Mouse (Mus musculus): ENCODE measurements around the gene Olfr382. TPM values are rescaled to one million over a fixed set of nuclear protein-coding genes. Genes with fewer than 3 reads are reported as not detected.
"Not testable (repeated sequence)": the region's sequence is repeated elsewhere in the genome, so short reads cannot be mapped to it uniquely, and the experiment has no call there.

Olfr382 gene
- polyA plus RNA-seq (2016; fragmentation: Nextera tagmentation; extraction: Ambion mirVana): not detected in 2 replicates

GRCm38 (mm10) chr11:73517097-73517496 is at the start of gene Olfr382:
Olfr382 (minus strand) TSS chr11:73517197.
- H3K4me2 ChIP-seq (replicated peaks): no peak within 1 kb of the TSS
- H3K4me3 ChIP-seq: no peak within 1 kb of the TSS
- no peaks in the 10 kb centered on the region for H3K27me3 ChIP-seq
- H3K27ac ChIP-seq: no peak within 1 kb of the TSS
- no peak for ATAC-seq (ENCODE audit: insufficient number of reproducible peaks, insufficient read depth, low FRiP score, low TSS enrichment)
- H3K36me3 ChIP-seq: no peaks in the 10 kb centered on the region
- no peak within 1 kb of the TSS for H3K9ac ChIP-seq
- H3K4me1 ChIP-seq: no peaks in the 10 kb centered on the region
- H3K9me3 ChIP-seq: no peaks in the 10 kb centered on the region

GRCm38 (mm10) chr11:73528971-73529370 is 12.0 kb upstream of the Olfr382 start:
- H3K27ac ChIP-seq; H3K9ac ChIP-seq; H3K9me3 ChIP-seq; H3K4me2 ChIP-seq (replicated peaks); H3K36me3 ChIP-seq; ATAC-seq (ENCODE audit: insufficient number of reproducible peaks, insufficient read depth, low FRiP score, low TSS enrichment); H3K27me3 ChIP-seq; H3K4me3 ChIP-seq; H3K4me1 ChIP-seq: not testable (repeated sequence)
- 84% methylated on average over 1 of the region's 1 CpGs for WGBS

DNA sequence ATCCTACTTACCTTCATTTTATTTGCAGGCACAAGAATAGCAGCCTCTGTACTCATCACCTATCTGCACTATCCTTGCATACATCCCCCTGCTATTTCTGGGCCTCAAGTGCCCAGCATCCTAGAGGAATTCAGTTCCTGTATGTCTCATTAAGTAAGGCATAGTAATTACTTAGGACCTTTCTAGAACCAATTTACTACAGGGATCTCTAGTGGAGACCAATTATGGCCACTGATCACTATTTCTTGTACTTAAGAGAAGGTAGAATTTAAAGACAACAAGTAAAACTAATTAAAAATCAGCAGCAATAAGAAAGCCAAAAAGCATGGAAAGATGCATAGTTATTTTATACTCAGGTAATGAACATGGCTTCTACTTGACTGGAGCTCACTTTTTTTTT is 25.5 kb downstream of the Olfr382 start, which contains the start of gene Olfr381:
Gene Olfr381, minus strand, starts transcription at position 101 of the 400 bp plus-strand sequence.
- Histone ChIP-seq H3K9ac (no peak within 1 kb of the TSS), H3K4me1 (no peaks in the 10 kb centered on the region), H3K36me3 (no peaks in the 10 kb centered on the region), H3K27me3 (no peaks in the 10 kb centered on the region), H3K9me3 (no peaks in the 10 kb centered on the region), H3K4me2 (replicated peaks) (no peak within 1 kb of the TSS), H3K4me3 (no peak within 1 kb of the TSS), H3K27ac (no peak within 1 kb of the TSS)
- ATAC-seq (ENCODE audit: insufficient number of reproducible peaks, insufficient read depth, low FRiP score, low TSS enrichment): no peak

Other genes with a start within 250 kb of the Olfr382 start
- gene Trpv3, start 249.8 kb downstream of the Olfr382 start, polyA plus RNA-seq (2016; fragmentation: Nextera tagmentation; extraction: Ambion mirVana): 0.08 and 0.12 TPM in 2 replicates
- 0.37 and 0.60 TPM in 2 replicates for gene Aspa, start 187.6 kb downstream of the Olfr382 start, polyA plus RNA-seq (2016; fragmentation: Nextera tagmentation; extraction: Ambion mirVana)
- gene Gm49340, start 187.5 kb downstream of the Olfr382 start, polyA plus RNA-seq (2016; fragmentation: Nextera tagmentation; extraction: Ambion mirVana): not detected in 2 replicates
- gene Spata22, start 187.5 kb downstream of the Olfr382 start, polyA plus RNA-seq (2016; fragmentation: Nextera tagmentation; extraction: Ambion mirVana): not detected in 2 replicates
- not detected in 2 replicates for gene Olfr20, start 166.4 kb downstream of the Olfr382 start, polyA plus RNA-seq (2016; fragmentation: Nextera tagmentation; extraction: Ambion mirVana)
- gene Olfr376, start 146.0 kb downstream of the Olfr382 start, polyA plus RNA-seq (2016; fragmentation: Nextera tagmentation; extraction: Ambion mirVana): not detected in 2 replicates
- gene Olfr1, start 117.6 kb downstream of the Olfr382 start, polyA plus RNA-seq (2016; fragmentation: Nextera tagmentation; extraction: Ambion mirVana): not detected in 2 replicates
- gene Olfr378, start 88.7 kb downstream of the Olfr382 start, polyA plus RNA-seq (2016; fragmentation: Nextera tagmentation; extraction: Ambion mirVana): not detected in 2 replicates
- gene Olfr380, start 59.7 kb downstream of the Olfr382 start, polyA plus RNA-seq (2016; fragmentation: Nextera tagmentation; extraction: Ambion mirVana): not detected in 2 replicates
- not detected in 2 replicates for gene Olfr381, start 25.6 kb downstream of the Olfr382 start, polyA plus RNA-seq (2016; fragmentation: Nextera tagmentation; extraction: Ambion mirVana)
- not detected in 2 replicates for gene Olfr385, start 75.8 kb upstream of the Olfr382 start, polyA plus RNA-seq (2016; fragmentation: Nextera tagmentation; extraction: Ambion mirVana)
- not detected in 2 replicates for gene Olfr384, start 81.4 kb upstream of the Olfr382 start, polyA plus RNA-seq (2016; fragmentation: Nextera tagmentation; extraction: Ambion mirVana)
- gene Zfp735, start 171.6 kb upstream of the Olfr382 start, polyA plus RNA-seq (2016; fragmentation: Nextera tagmentation; extraction: Ambion mirVana): not detected in 2 replicates

Data from embryonic facial prominence, embryonic 12.5 days (tissue).